Mouse (Mus musculus): ENCODE data around the gene Zfp963.

DNA sequence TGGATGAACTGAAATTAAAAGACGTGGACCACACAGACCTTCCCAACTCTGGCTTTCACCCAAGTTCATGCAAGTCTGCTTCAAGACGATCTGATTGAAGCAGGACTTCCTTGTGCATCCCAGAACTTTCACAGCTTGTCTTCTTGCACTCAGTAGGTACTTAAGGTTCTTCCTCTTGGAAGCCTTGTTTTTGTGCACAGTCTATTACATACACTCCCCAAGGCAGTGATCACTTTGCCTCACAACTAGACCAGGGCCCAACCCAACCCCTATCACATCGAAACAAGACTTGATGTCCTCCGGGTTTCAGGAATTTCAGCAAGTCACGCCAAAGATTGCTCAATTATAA, 32.6 kb downstream of the Zfp963 start:
- TF ChIP-seq GATA1 (IDR thresholded peaks at IDR 0.05; ENCODE audit: borderline replicate concordance, low read length) = no peak
- TF ChIP-seq FLI1 (IDR thresholded peaks at IDR 0.05; ENCODE audit: low read length) = no peak
